Mouse (Mus musculus) lung, postnatal 14 days (tissue): ENCODE results near the gene Clta.
"Not testable (repeated sequence)": the region's sequence is repeated elsewhere in the genome, so short reads cannot be mapped to it uniquely, and the experiment has no call there.

Experiments
- DNase-seq: peaks from one replicate; pipeline ENCODE4 v3.0.0; 2021

The Clta gene

DNA sequence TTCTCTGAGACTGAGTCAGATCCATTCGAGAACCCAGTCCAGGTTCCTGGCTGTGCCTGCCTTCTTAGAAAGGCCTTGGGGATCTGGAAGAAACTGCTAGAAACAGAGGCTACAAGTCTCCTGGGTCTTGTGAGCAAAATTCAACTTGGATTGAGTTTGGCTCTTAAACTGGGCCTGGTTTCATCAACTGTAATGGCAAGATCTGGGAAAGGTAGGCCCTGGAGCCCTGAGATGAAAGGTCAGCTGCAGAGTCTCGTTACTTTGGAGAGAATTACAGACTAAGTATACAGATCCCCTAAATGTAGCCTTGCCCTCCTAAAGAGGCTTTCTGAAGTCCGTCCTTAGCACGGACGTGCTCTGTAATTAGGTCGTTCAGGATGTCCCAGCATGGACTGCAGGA is 21.3 kb downstream of the Clta start:
- DNase-seq = no peak

DNA sequence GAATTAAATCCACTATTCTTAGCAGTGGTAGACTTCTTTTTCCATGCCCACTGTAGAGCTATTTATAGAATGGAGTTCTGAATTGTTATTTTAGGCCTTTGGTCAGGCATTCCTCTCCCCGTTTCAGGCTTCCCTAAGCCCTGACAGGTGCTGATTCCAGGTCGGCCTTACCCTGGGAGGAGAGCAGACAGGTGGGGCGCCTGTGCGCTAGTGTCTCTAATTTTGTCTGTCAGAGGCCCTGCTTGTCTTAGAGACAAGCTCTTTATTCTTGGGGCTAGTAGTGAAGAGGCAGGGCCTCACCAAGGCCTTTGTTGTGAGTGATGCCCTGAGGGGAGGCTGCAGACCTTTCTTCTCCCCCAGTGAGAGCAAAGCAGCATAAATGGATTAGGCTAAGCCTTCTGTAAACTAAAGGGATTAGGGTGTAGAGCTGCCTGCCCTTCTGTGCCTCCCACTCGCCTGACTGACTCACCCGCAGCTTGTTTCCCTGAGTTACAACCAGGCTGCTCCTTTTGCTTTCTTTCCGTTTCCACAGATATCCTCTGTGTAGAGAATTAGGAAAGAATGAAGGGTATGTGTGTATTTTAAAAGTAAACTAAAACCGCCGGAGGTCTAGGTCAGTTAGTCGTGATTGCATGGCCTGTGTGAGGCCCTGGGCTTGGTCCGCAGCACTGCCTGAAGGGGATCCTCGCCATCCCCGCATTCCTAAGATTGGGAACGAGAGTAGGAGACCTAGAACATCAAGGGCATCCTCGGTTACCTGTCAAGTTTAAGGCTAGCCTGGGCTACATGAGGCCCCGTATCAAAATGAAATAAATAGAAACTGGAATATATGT is 24.3 kb downstream of the Clta start:
- DNase-seq = no peak

DNA sequence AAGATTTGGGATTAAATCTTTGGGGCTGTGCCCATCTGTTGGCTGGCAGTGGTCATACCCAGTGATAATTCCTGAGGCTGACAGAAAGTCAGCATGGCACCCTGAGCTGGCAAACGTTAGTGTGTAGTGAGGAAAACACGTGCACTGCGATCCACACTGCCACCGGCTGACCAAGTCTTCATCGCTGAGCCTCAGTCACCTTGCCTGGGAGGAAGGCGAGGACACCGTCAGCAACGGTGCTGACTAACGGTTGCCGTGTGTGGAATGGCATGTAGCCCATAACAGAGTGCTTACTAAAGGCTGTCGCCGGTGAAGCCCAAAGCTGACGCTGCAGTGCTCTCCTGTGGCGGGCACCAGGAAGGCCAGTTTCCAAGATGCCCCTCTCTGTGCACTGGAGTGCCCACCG is 25.4 kb downstream of the Clta start:
- DNase-seq = no peak

DNA sequence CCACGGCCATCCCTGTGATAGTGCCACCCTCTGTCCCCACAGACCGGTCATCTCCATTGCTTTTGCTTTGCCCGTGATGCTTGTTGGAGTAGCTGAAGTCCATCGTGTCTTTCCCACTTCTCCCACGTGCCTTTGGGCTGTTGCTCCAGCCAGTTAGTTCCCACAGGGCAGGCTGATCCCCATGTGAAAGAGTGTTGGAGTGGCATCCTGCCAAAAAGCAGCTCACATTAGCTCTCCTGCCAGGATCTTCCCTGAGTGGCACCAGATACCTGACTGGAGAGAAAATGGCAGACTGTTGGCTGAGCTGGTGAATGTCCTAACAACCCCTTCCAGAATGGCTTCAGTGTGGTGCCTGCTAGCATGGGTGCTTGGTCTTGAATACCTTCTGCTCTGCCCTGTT is 27.3 kb downstream of the Clta start:
- DNase-seq = no peak

DNA sequence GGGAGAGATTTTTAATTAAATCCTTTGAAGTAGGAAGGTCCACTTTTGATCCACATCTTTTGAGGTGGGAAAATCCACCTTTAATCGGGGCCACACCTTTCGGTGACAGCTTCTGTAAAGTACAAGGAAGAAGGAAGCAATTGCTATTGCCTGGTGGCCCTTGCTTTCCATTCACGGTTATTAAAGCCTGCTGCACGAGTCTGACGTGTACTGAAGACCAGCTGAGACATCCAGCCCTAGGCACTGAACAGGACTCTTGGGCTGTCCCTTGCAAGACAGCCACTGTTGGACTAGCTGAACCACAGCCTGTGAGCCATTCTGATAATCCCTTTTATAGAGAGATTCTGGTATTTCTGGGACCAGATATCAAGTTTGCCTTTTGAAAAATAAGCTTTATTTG is 32.2 kb downstream of the Clta start:
- DNase-seq = no peak

DNA sequence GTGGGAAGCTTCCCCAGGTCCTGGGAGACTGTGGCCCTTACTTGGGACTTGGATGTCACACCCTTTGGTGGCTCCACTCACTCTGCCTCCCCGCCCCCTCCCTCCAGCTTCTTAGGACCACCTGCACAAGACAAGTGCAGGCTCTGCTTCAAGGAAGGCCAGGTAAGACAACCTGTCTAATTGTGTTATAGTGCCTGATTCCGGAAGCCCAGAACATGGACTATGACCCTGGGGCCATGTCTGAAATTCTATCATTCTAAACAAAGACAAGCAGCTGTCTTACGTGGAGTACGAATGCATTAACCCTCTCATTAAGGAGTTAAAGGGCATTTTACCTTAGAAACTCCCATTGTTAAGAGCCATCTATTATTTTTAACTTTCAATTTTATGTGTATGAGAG is 36.5 kb downstream of the Clta start:
- no peak for DNase-seq

DNA sequence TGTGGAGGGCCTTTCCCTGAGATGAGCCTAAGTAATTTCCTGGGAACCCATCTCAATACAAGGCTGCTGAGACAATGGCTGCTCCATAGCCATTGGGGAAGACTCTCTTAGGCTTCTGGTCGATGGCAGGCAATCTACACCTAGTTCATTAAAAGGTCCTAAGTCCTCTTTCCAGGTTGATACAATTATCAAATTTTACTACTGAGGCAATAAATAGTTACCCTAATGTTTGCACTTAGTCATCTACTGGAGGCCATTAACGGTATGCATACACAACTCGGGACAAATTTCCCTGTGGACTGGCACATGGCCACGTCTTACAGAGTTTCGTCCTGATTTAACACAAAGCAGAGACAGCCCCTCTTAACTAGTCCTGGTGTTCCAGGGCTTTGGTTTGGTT is 38.2 kb downstream of the Clta start:
- no peak for DNase-seq

DNA sequence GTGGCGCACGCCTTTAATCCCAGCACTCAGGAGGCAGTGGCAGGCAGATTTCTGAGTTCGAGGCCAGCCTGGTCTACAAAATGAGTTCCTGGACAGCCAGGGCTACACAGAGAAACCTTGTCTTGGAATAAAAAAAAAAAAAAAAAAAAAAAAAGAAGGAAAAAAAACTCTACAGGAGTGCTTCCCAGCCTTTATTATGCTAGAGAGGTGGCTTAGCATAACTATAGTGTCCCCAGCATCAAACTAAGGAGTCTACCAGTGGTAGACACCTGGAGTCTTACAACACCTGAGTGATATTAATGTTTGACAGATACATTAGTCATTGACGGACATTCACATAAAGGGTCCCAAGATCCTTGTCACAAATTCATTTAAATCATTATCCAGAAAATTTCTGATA is 38.9 kb downstream of the Clta start:
- not testable (repeated sequence) for DNase-seq

DNA sequence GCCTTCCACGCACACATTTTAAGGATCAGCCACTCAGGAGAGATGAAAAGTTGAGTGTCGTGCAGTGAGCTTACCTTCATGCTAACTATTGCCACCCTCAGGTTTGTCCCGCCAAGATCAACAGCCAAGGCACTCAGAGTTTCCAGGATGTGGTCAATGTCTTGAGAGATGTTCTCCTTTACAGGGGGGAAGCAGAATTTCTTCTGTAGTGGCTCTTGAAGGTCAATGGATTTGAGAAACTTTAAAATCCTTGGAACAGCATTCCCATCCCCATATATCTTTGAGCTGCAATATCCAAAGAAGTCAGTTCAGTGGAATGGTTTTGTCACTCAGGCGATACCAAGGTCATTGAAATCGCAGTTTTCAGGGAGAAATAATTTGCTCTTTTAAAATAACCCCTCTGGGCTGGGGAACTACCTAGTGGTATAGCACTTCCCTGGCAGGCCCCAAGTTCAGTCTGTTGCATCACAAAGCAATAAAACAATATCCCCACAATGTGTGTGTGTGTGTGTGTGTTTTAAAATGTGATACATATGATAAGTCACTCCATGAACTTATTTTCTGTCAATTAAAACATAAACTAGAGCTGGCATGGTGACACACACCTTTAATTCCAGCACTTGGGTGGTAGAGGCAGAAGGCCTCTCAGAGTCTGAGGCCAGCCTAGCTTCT is 40.6 kb downstream of the Clta start:
- DNase-seq = no peak

DNA sequence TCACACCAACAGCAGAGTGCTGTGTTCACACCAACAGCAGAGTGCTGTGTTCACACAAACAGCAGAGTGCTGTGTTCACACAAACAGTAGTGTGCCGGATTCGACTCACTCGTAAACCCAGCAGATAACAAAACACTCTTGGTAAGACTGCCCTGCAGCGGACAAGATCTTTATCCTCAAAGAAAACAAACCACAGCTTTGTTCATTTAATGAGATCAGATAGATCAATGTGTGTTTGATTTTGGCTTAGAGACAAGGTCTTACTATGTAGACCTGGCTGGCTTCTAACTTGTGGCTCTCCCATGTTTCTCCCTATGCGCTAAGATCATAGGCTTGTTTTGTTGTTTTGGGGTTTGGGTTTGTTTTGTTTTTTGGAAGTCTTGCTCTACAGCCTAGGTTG is 41.8 kb downstream of the Clta start:
- no peak for DNase-seq

DNA sequence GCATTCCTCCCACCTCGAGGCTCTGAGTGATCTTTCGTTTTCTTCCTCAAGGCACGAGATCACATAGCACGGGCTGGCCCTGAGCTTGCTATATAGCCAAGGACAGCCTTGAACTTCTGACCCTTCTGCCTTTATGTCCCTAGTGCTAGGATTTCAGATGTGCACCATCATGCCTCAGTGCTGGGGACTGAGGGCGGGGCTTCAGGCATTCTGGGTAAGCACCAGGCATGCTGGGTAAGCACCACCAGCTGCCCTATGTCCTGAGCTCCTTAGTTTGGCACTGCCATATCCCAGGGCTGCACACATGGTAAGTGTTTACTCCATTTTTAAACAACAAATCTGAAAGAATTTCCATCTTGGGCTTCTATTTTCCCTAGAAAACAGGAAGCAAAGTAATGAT is 45.6 kb downstream of the Clta start:
- DNase-seq = no peak

DNA sequence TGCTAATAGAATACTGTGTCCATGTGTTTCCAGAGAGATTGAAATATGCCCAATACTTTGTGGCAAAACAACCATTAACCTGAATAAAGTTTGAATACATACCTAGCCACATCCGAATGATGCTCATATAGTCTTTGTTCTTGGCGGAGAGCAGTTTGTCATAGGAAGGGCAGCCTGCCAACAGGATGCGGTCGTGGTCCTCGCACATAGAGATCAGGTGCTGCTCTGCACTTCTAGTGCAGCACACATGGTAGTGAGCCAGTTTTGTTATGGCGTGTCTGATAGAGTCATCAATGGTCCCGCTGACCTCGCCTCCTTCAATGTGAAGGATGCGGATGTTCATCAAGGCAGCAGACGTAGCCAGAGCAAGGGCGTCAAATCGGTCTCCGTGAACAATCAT is 55.4 kb downstream of the Clta start:
- DNase-seq = no peak

DNA sequence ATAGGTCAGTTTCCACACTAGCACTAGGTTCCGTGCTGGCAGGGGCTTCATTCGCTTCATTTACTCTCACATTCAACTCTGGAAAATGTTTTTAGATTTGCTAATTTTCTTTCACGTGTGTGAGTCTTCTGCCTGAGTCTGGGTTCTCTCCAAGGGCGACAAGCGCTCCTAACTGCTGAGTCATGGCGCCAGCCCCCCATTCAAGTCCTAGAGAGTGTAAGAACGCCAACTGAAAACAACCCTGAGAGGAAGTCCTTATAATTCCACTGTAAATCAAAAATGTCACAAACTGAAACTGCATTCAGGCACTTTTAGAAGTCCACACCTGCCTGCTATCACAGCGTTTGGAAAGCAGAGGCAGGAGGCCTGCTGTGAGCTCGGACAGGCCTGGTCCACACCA is 57.8 kb downstream of the Clta start:
- no peak for DNase-seq

DNA sequence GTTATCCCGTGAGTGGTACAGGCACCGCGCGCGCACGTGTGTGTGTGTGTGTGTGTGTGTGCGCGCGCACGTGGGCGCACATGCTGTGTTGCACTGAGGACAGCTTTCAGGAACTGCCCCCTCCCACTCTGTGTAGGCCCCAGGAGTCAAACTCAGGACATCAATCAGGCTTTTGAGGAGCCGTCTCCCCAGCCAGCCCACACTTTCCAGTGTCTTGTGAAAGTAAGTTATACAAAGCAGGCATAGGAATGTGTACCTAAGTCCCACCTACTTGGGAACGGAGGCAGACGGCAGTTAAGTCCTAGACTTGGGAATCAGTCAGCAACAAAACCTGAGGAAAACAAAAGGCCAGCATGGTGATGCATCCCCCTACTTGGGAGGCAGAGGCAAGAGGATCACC is 58.6 kb downstream of the Clta start:
- DNase-seq = no peak

DNA sequence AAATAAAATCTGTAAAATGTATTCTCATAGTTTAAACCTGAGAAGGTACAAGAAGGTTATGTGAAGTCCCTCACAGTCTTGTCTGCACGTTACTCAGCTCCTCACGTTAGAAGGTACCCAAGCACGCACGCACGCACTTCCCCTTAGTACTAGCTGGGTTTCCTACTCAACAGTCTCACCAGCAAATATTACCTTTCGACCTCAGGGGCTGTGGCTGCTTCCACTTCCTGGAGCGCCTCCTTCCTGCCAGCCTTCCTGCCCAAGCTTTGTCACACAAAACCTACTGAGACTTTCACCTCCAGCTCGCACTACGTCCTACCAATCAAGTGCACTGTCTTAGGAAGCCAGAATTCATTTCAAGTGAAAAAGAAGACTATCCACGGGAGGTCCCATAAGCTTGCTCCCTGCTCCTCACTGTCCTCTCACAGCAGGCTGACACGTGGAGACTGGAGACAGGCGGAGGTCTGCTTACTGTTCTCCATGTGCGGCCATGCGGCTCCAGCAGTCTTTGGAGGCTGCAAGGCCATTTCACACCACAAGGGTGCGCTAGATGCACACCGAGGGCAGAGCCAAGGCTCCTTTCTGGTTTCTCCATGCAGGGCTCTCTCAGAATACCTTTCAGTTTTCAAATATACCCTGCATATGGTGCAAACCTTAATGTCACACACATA is 61.2 kb downstream of the Clta start:
- peak; percentile 96 for DNase-seq

DNA sequence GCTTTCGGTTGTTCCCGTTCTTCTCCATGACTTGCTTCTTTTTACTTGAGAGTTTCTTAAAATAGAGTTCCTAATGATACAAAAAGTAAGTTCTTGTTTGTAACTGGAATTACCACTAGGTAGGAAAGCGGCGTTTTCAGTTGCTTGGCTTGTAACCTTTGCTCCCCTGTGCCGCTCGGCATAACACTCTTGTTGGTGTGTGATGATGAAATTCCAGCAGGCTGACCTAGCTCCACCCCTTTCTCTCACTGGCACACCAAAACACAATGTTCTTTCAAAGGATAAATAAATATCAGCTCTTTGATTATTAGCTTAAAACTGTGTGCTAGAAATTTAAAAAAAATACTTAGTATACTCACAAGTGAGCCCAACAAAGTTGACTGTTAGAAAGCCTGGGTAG is 62.6 kb downstream of the Clta start:
- no peak for DNase-seq

DNA sequence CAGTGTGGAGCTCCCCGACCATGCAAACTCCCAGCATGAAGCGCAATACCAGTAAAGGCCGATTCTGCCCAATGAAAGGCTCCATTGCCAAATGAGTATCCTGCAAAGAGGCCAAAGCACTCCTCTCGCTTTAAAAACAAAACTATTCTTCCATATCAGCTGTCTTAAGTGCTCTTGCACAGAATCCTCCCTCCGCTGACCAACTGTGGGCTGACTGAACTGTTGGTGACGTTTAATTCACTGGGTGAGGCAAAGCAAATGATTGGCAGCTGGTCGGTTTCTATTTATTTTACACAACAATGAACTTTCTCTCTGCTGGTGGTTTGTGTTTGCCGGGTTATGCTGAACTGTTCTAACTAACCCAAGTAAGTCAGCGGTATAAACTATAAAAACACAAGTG is 64.5 kb downstream of the Clta start:
- no peak for DNase-seq

DNA sequence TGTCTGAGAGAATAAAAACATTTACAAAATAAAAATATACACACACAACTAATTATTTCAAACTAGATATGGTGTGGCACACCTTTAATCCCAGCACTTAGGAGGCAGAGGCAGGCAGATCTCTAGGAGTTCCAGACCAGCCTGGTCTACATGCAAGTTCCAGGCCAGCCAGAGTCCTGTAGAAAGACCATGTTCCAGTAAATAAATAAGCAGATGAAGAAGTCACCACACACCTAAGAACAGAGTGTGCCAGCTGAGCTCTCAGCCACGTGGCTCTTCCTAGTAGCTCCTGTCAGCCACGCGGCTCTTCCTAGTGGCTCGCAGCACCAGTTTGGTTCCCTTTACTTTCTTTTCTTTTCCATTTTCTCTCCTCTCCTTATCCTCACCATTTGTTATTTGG is 65.2 kb downstream of the Clta start:
- no peak for DNase-seq

DNA sequence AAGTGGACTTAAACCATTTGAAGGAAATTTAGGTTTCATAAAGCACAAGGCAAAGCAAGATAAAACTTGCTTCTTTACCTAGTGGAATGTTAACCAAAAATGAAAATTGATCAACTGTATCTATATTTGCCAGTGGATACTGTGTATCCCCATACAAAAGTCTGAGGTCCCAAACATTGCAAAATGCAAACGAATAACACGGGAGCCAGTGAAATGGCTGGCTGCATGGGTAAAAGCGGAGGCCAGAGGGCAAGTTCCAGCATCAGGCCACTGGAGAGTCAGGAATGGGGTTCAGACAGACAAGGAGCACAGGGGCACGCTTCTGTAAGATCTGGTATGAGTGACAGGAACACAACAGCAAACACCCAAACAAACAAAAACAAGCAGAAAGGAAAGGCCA is 66.4 kb downstream of the Clta start:
- DNase-seq = no peak

DNA sequence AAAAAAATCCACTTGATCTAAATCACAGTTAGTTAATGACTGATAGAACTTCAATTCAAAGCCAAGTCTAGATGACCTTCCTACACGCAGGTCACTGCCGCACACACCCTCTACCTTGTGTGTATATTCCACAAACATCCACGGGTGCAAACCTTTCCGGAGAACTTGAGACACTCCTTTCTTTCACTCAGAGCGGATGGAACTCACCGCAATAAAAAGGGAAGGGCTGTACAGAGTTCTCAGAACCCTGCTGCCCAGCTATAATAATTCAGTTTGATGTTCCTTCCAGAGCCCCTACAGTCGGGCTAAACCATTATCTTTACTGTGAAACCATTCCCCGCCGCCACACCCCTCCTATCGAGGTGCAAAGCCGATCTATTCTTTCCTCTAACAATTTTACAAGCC is 67.5 kb downstream of the Clta start:
- DNase-seq = no peak

DNA sequence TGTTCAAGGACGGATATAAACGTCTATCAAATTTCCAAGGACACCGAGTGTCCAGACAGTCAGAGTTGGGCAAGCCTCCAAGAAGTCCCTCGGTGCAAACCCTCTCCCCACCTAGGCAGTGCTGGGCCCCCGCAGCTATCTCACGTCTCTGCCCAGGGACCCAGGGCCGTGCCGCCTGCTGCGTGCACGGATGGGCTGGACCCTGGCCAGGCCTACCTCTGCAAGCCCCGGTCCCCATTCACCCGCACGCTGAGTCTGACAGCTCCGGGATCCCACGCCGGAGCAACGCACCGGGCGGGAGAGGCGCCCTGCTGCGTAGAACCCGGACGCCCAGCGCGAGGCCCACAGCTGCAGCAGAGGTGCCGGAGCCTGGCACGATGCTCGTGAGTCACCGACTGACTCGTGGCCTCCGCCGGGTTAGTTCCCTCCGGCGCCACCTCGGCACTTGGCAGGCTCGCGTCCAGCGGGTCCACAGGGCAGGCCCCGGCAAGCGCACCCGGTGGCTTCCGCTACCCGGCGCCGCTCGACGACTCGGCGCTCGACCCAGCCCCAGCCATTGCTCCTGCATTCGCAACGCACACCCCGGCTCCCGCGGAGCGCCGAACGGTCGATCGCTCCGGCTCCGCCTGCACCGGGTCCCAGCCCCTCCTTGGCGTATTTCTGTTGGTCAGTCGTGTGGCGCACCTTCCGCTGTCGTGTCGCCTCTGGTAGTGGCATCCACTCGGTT is 68.1 kb downstream of the Clta start:
- peak; percentile 91 for DNase-seq

DNA sequence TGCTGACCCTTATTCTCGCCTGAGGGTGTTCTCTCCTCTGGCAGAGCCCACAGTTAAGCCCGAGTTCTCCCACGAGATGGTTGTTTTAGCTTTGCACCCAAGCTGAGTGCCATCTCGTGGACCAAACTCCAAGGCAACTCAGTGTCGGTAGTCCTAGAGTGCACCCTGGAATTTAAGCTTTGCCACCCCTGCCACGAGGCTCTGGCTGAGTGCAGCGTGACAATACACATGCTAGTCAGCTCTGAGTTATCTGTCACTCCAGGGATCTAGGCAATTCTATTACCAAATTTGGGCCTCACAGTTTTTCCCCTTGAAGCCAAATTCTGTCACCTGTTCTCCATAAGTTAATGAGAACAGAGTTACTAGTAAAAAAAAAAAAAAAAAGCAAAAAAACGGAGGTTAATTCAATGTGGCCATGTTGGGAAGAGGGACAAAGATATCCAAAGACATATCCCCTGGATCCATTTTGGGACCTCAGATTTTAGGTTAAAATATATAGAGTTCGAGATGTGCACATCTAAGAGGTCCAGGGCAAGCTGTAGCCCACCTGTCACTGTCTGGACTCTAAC is 68.7 kb downstream of the Clta start:
- no peak for DNase-seq

DNA sequence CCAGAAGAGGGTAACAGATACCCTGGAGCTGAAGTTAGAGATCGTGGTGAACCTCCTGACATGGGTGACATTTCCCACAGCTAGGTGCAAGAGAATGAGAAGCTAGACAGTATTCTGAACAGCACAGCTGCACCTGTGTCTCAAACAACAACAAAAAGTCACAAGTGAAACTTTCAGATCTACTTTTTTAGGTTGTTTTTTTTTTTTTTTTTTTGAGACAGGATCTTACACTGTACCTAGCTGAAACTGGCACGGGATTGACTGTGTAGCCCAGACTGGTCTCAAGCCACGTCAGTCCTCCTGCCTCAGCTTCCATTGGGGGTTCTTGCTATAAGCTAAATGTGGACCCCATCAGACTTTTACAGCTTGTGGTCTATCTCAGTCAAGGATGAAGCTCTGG is 69.5 kb downstream of the Clta start:
- no peak for DNase-seq
